Mouse (Mus musculus) kidney, embryonic 15.5 days (tissue): ENCODE data around the gene Dapk1. TPM values are rescaled to one million over a fixed set of nuclear protein-coding genes. Genes with fewer than 3 reads are reported as not detected.

Experiments used
- ATAC-seq: fragments of 200-750 bp; cut with Nextera tagmentation; replicated peaks from 2 replicates; pipeline ENCODE4 v1.8.0; 2017; ENCODE audit warnings: moderate TSS enrichment; ENCODE audit not compliant: low FRiP score
- H3K27ac ChIP-seq: fragments of 300-500 bp; sonication (generic); 2 replicates; pipeline ENCODE4 v1.5.1; 2015; ENCODE audit warnings: mild to moderate bottlenecking, inconsistent platforms
- H3K27me3 ChIP-seq: fragments of 300-500 bp; sonication (generic); 2 replicates; pipeline ENCODE4 v1.6.1; 2015; ENCODE audit warnings: inconsistent platforms
- H3K36me3 ChIP-seq: fragments of 300-500 bp; sonication (generic); 2 replicates; pipeline ENCODE4 v1.6.1; 2015; ENCODE audit warnings: inconsistent platforms
- H3K4me1 ChIP-seq: fragments of 300-500 bp; sonication (generic); 2 replicates; pipeline ENCODE4 v1.6.1; 2015; ENCODE audit warnings: inconsistent platforms
- H3K4me2 ChIP-seq: fragments of 300-500 bp; sonication (generic); 2 replicates; pipeline ENCODE4 v1.6.1; 2015; ENCODE audit warnings: moderate library complexity, mild to moderate bottlenecking, inconsistent platforms
- H3K4me3 ChIP-seq: fragments of 300-500 bp; sonication (generic); replicated peaks from 2 replicates; pipeline ENCODE4 v1.5.1; 2015; ENCODE audit warnings: mild to moderate bottlenecking, inconsistent platforms
- H3K9ac ChIP-seq: fragments of 300-500 bp; sonication (generic); 2 replicates; pipeline ENCODE4 v1.6.1; 2015; ENCODE audit warnings: mild to moderate bottlenecking, inconsistent platforms
- H3K9me3 ChIP-seq: fragments of 300-500 bp; sonication (generic); replicated peaks from 2 replicates; pipeline ENCODE4 v1.6.1; 2016; ENCODE audit warnings: inconsistent platforms
- WGBS: fragments of 180-500 bp; shearing (Covaris S2); methylation state at CpG from one replicate; pipeline ENCODE4 v1.1.7; 2015; ENCODE audit warnings: mixed read lengths; 5-methylcytosine and 5-hydroxymethylcytosine counted together
- polyA plus RNA-seq: library from polyadenylated mRNA; unstranded; fragments of >200 nt; fragmentation: Nextera tagmentation; extraction: Ambion mirVana; gene quantifications from 2 replicates; pipeline ENCODE4 v1.2.1, GENCODE M21; 2015

The Dapk1 gene
- polyA plus RNA-seq, 1 experiment from 2014 or later: 26.0 TPM

DNA sequence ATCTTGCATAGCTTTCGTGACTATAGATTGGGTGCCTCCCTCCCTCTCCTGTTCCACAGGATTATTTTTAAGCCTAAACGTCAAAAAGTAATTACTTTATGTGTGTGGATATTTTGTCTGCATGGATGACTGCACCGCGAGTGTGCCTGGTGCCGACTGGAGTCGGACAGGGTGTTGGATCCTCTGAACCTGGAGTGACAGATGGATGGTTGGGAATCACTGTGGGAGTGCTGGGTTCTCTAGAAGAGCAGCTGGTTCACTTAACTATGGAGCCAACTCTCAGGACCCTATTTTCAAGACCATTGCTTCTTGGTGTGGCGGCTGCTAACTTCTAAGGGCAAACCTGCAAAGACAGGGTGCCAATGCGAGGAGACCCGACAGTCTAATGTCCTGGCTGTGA is 133.6 kb downstream of the Dapk1 start:
- Histone ChIP-seq H3K9ac (no peak overlapping the region), H3K27me3 (no peaks in the 10 kb centered on the region), H3K36me3 (peaks cover 46% of the 10 kb centered on the region), H3K4me1 (peaks cover 39% of the 10 kb centered on the region), H3K9me3 (no peaks in the 10 kb centered on the region), H3K4me2 (no peak overlapping the region), H3K27ac (peak overlapping the region; percentile 85), H3K4me3 (no peak overlapping the region)
- WGBS: 70% methylated on average over 9 of the region's 9 CpGs
- ATAC-seq: no peak

GRCm38 (mm10) chr13:60736421-60737105 is 134.8 kb downstream of the Dapk1 start:
- 68% methylated on average over 13 of the region's 13 CpGs for WGBS
- peak; percentile 71 for ATAC-seq
- peak overlapping the region; percentile 85 for H3K27ac ChIP-seq
- no peak overlapping the region for H3K4me2 ChIP-seq
- no peaks in the 10 kb centered on the region for H3K27me3 ChIP-seq
- H3K9me3 ChIP-seq: no peaks in the 10 kb centered on the region
- peaks cover 39% of the 10 kb centered on the region for H3K4me1 ChIP-seq
- peaks cover 38% of the 10 kb centered on the region for H3K36me3 ChIP-seq
- no peak overlapping the region for H3K4me3 ChIP-seq
- no peak overlapping the region for H3K9ac ChIP-seq

DNA sequence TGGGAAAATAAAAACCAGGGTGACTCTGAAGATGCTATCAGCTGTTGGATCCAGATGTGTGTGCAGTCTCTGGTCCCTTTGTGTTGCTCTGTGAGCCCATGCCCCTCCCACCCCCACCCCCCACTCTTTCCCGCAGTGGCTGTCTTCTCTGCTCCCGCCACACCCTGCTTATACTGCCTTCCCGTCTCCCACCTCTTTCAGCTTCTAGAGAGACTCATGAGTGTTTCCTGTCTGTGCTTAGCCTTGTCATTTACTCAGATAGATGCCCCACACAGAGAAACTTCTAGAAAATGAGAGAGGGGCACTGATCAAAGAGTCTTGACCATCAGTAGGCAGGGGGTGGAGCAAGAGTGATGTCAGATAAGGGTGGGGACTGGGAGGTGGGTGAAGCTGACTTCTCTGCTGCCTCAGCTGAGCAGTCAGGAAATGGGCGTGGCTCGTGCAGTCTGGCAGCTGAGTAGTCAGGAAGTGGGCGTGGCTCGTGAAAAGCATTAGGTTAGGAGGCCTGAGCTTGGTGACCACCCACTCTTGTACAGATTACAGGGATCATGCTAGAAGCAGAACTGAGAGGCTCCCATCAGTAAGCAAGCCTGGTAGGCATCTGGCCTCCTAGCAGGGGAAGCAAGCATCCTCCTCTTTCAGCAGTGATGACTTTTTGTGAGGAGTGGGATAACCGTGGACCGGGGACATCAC is 136.0 kb downstream of the Dapk1 start:
- ATAC-seq: peak; percentile 86
- WGBS: 6% methylated on average over 9 of the region's 9 CpGs
- H3K27ac ChIP-seq: peak overlapping the region; percentile 85
- peak overlapping the region; percentile 27 for H3K4me3 ChIP-seq
- H3K36me3 ChIP-seq: peaks cover 35% of the 10 kb centered on the region
- no peaks in the 10 kb centered on the region for H3K27me3 ChIP-seq
- peaks cover 39% of the 10 kb centered on the region for H3K4me1 ChIP-seq
- H3K4me2 ChIP-seq: peak overlapping the region; percentile 55
- no peak overlapping the region for H3K9ac ChIP-seq
- H3K9me3 ChIP-seq: no peaks in the 10 kb centered on the region

GRCm38 (mm10) chr13:60738429-60738828 is 136.7 kb downstream of the Dapk1 start:
- Histone ChIP-seq H3K4me1 (peaks cover 39% of the 10 kb centered on the region), H3K36me3 (peaks cover 30% of the 10 kb centered on the region), H3K9ac (no peak overlapping the region), H3K4me2 (peak overlapping the region; percentile 55), H3K27ac (peak overlapping the region; percentile 85), H3K9me3 (no peaks in the 10 kb centered on the region), H3K27me3 (no peaks in the 10 kb centered on the region), H3K4me3 (peak overlapping the region; percentile 27)
- peak; percentile 68 for ATAC-seq
- 9% methylated on average over 9 of the region's 9 CpGs for WGBS

DNA sequence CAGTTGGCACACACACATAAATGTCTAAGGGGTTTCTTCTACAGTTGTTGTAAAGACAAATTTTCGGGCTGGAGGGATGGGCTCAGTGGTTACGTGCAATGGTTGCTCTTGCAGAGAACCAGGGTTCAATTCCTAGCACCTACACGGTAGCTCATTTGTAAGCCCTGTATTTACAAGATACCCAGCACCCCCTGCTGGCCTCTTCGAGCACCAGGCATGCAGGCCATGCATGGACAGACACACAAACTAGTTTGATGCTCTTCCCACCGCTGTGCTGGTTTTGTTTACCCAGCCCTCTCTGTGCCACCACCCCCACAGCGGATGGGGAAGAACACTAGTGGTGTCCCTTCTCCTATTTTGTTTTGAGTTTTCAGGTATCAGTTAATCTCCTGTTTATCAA is 138.5 kb downstream of the Dapk1 start:
- WGBS: 90% methylated on average over 6 of the region's 6 CpGs
- Histone ChIP-seq H3K9me3 (no peaks in the 10 kb centered on the region), H3K4me1 (peaks cover 29% of the 10 kb centered on the region), H3K9ac (no peak overlapping the region), H3K4me3 (no peak overlapping the region), H3K36me3 (peaks cover 22% of the 10 kb centered on the region), H3K4me2 (no peak overlapping the region), H3K27ac (no peak overlapping the region), H3K27me3 (no peaks in the 10 kb centered on the region)
- no peak for ATAC-seq

DNA sequence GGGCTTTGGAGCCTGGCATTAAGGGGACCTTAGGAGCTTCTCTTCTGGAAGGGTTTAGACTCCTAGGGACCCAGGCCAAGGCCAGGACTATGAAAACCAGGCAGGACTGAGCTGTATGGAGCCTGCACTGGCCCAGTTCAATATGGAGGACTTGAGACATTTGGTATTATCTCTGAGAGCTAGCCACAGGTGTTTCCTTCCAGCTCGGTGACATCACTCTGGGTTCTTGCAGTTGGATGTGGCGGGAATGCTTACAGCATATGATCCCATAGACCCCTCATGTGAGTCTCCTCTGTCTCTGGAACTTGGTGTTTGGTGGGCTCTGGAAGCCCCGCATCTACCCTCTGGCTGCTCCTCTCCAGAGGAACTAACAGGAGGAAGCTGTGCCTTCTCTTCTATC is 140.9 kb downstream of the Dapk1 start:
- Histone ChIP-seq H3K36me3 (peaks cover 22% of the 10 kb centered on the region), H3K4me3 (no peak overlapping the region), H3K4me1 (peaks cover 9% of the 10 kb centered on the region), H3K4me2 (no peak overlapping the region), H3K27ac (no peak overlapping the region), H3K9ac (no peak overlapping the region), H3K27me3 (no peaks in the 10 kb centered on the region), H3K9me3 (no peaks in the 10 kb centered on the region)
- WGBS: 92% methylated on average over 3 of the region's 3 CpGs
- no peak for ATAC-seq

DNA sequence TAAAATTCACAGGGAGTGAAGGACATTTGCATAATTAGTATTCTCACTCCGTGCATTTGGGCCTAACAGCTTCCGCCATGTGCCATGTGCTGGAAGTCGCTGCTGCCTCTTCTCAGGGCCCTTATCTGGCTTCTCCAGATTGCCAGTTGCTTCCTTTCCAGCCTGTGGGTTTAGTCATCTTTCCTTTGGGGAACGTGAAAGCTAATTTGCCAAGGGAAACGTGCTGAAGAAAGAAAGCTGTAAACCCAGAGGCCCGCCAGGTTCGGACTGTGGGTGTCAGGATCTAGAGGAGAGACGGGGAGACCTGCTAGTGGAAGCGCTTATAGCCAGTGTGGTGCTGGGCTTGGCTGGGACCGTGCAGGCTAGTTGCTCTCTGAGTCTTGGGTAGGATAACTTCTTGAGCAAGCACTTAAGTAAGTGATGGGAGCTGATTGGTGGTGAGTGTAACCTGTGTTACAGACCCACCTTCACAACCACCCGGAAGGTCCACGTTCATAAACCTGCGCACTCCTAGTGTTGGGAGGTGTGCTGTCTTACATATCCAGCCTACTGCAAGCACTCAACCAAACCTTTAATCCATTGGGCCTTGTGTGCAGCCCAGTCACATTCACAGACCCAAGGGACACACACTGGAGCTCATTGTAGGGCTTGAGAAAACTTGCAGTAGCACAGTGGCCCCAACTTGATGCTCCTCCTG is 141.8 kb downstream of the Dapk1 start:
- Histone ChIP-seq H3K36me3 (peaks cover 27% of the 10 kb centered on the region), H3K4me1 (peaks cover 2% of the 10 kb centered on the region; the same call in 1 of the 2 replicates), H3K4me3 (no peak overlapping the region), H3K9me3 (no peaks in the 10 kb centered on the region), H3K9ac (no peak overlapping the region), H3K27me3 (no peaks in the 10 kb centered on the region), H3K4me2 (no peak overlapping the region), H3K27ac (no peak overlapping the region)
- no peak for ATAC-seq
- WGBS: 79% methylated on average over 13 of the region's 13 CpGs

- peak; percentile 73 for ATAC-seq
- Histone ChIP-seq H3K4me2 (no peak overlapping the region), H3K27me3 (no peaks in the 10 kb centered on the region), H3K27ac (no peak overlapping the region), H3K4me1 (peaks cover 2% of the 10 kb centered on the region; the same call in 1 of the 2 replicates), H3K4me3 (no peak overlapping the region), H3K36me3 (peaks cover 32% of the 10 kb centered on the region), H3K9me3 (no peaks in the 10 kb centered on the region), H3K9ac (no peak overlapping the region)
- WGBS: 31% methylated on average over 7 of the region's 7 CpGs
Observed at GRCm38 (mm10) chr13:60744078-60744460, 142.3 kb downstream of the Dapk1 start.

- no peak overlapping the region for H3K9ac ChIP-seq
- H3K27ac ChIP-seq: no peak overlapping the region
- no peak overlapping the region for H3K4me2 ChIP-seq
- no peaks in the 10 kb centered on the region for H3K9me3 ChIP-seq
- H3K4me3 ChIP-seq: no peak overlapping the region
- no peaks in the 10 kb centered on the region for H3K27me3 ChIP-seq
- peaks cover 36% of the 10 kb centered on the region for H3K36me3 ChIP-seq
- no peak for ATAC-seq
- WGBS: 88% methylated on average over 3 of the region's 3 CpGs
- peaks cover 2% of the 10 kb centered on the region; the same call in 1 of the 2 replicates for H3K4me1 ChIP-seq
Observed at GRCm38 (mm10) chr13:60744736-60745135, 143.0 kb downstream of the Dapk1 start.

DNA sequence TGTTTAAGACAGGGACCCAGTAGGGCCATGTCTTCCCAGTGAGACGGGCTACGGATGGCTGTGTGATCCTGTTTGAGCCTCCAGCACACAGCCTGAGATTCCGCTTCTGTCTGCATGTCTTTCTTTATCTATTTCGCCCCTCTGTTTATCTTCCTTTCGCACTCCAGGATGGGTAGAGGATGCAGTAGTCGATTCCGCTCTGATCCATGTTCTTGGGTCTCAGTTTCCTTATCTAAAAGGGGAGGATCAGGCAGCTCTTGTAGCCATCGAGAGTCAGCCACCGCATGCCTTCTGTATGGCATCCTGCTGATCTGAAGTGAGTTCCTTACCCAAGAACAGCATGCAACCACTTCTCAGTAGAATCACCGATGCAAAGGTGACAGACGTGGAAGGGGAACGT is 143.6 kb downstream of the Dapk1 start:
- peaks cover 36% of the 10 kb centered on the region for H3K36me3 ChIP-seq
- H3K9ac ChIP-seq: no peak overlapping the region
- peaks cover 2% of the 10 kb centered on the region; the same call in 1 of the 2 replicates for H3K4me1 ChIP-seq
- H3K4me3 ChIP-seq: no peak overlapping the region
- WGBS: 92% methylated on average over 12 of the region's 12 CpGs
- no peaks in the 10 kb centered on the region for H3K27me3 ChIP-seq
- no peak overlapping the region for H3K4me2 ChIP-seq
- ATAC-seq: no peak
- no peak overlapping the region for H3K27ac ChIP-seq
- H3K9me3 ChIP-seq: no peaks in the 10 kb centered on the region

- Histone ChIP-seq H3K9ac (no peak overlapping the region), H3K4me2 (no peak overlapping the region), H3K4me3 (no peak overlapping the region), H3K27me3 (no peaks in the 10 kb centered on the region), H3K36me3 (peaks cover 40% of the 10 kb centered on the region), H3K27ac (no peak overlapping the region), H3K4me1 (peaks cover 2% of the 10 kb centered on the region; the same call in 1 of the 2 replicates), H3K9me3 (no peaks in the 10 kb centered on the region)
- WGBS: 49% methylated on average over 1 of the region's 1 CpGs
- no peak for ATAC-seq
Observed at GRCm38 (mm10) chr13:60746271-60746670, 144.5 kb downstream of the Dapk1 start.

DNA sequence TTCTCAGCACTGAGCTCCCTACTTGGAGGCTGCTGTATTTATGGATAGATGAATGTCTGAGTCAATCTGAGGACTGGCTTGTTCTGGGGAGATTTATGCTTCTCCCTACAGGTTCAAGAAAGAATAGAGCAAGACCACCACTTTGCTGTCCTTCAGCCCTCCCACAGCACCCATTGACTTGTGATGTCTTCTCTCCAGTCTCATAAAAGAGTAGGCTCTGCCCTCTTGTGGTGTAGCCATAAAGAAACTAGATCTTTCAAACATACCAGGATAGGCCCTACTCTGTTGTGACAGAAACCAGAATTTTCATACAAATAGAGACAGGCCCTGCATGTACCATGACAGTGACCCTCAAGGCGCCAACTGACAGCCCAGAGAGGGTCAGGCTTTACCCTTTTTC is 145.5 kb downstream of the Dapk1 start:
- peaks cover 2% of the 10 kb centered on the region; the same call in 1 of the 2 replicates for H3K4me1 ChIP-seq
- no peaks in the 10 kb centered on the region for H3K9me3 ChIP-seq
- WGBS: 80% methylated on average over 1 of the region's 1 CpGs
- no peak overlapping the region for H3K9ac ChIP-seq
- no peak for ATAC-seq
- no peak overlapping the region for H3K4me2 ChIP-seq
- H3K27me3 ChIP-seq: no peaks in the 10 kb centered on the region
- no peak overlapping the region for H3K27ac ChIP-seq
- H3K4me3 ChIP-seq: no peak overlapping the region
- peaks cover 44% of the 10 kb centered on the region for H3K36me3 ChIP-seq
